Mouse (Mus musculus): ENCODE measurements at regions not wholly inside any gene's neighbourhood (a gene's known extent, or its start where the extent isn't known, plus 50 kb on each side); places are given as distances from the start of the nearest gene placed in this dataset.
"Not testable (repeated sequence)": the region's sequence is repeated elsewhere in the genome, so short reads cannot be mapped to it uniquely, and the experiment has no call there.

DNA sequence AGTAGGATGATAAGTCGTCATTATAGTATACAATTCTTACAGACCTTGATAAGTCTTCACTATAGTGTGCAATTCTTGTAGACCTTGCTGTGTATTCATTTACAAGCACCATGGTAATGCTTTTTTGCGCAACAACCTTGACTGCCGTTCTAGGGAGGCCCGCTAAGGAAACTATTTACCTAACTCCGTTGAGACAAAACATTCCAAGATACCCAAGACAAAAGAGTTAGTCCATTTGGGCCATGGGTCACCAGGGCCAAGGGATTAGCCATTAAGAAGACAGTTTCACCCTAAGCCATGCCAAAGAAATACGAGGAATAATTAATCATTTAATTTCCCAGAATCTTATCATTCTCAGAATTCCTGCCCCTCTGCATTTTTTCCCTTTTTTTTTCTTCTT, 227.6 kb upstream of the Ube2e3 start:
- ATAC-seq (ENCODE audit: extremely low read depth, insufficient number of reproducible peaks, low FRiP score, poor library complexity, severe bottlenecking), result no peak

DNA sequence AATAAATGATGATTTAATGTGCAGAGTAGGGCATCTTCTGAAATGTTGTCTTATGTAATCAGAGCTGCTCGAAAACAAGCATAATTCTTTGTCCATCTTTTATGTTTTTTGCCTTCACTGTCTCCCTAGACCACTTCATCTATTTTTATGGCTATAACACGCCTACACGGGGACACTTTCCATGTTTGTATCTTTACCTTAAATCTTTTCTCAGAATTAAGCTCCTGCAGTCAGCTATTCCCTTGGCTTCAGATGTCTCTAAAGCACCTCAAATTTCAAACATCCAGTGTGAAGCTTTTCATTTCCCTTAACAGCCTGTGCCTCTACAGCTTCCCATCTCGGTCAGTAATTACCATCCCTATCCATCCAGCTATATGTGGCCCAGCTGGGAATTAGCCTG, 242.7 kb upstream of the Ube2e3 start:
- no peak for ATAC-seq (ENCODE audit: extremely low read depth, insufficient number of reproducible peaks, low FRiP score, poor library complexity, severe bottlenecking)

DNA sequence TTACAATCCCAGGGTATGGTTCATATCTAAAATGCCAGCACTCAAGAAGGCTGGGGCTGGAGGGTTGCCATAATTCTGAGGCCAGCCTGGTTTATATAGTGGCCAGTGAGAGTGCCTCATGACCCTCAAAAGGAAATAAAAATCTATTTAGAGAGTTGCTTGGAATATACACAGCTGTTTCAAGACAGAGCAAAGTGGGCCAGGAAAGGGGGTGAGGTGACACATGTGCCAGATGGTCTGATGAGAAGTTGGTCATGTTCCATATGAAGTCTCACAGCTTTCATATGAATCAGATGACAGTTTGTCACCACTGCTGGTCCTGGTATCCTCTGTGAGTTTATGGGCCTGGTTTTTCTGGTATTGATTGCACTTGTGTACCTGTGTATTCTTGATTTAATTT, 261.5 kb upstream of the Ube2e3 start:
- no peak for ATAC-seq (ENCODE audit: extremely low read depth, insufficient number of reproducible peaks, low FRiP score, poor library complexity, severe bottlenecking)

DNA sequence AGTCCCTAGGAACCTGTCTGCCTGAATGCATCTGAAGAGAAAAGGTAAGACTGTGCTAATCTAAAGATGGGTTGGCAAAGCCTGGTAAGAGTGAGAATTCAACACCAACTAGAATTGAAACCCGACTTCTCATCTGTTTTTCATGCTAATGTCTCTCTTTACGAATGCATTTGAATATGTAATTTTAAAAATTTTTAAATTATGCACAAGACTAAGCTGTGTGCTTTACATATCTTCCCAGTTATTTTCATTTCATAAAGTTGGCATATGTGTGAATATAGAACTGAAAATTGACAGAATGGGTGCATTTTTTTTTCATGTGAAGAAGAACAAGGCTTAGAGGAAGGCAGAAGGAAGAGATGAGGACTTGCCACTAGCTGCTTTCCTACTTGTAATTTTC, 267.2 kb upstream of the Ube2e3 start:
- ATAC-seq (ENCODE audit: extremely low read depth, insufficient number of reproducible peaks, low FRiP score, poor library complexity, severe bottlenecking), result no peak

DNA sequence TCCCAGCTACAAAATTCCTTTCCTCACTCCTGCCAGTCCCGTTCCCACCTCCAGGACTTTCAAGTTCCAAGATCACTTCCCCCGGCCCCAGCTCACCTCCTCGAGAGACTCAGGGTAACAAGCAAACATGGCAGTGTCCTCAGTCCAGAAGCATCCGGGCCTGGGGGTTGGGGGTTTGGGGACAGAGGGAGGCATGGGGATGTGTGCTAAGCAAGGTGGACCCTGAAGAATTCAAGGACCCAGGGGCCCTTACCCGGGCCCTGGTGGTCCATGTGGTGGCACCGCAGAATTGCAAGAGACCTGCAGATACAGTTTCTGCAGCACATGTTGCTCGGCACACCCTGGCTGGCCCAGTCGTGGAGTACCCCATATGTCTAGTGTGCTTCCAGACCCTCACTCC, 269.9 kb upstream of the Ube2e3 start:
- ATAC-seq (ENCODE audit: extremely low read depth, insufficient number of reproducible peaks, low FRiP score, poor library complexity, severe bottlenecking), result no peak

DNA sequence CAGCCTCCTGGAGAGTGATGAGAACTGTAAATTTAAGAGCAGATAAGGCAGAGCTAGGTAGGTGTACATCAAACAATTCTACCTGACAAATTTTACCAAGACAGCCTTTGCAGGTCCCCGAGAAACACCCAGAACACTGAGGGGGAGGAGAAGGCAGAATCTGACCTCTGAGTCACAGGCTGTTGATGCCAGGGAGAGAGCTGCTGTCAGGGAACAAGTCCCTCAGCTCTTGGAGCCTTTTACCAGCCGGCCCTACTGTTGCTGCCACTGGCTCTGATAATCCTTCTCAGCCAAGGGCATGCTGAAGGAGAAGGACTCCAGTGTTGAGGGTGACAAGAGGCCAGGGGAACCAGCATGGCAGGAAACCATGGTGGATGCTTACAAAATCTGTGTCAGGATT, 271.7 kb upstream of the Ube2e3 start:
- no peak for ATAC-seq (ENCODE audit: extremely low read depth, insufficient number of reproducible peaks, low FRiP score, poor library complexity, severe bottlenecking)

DNA sequence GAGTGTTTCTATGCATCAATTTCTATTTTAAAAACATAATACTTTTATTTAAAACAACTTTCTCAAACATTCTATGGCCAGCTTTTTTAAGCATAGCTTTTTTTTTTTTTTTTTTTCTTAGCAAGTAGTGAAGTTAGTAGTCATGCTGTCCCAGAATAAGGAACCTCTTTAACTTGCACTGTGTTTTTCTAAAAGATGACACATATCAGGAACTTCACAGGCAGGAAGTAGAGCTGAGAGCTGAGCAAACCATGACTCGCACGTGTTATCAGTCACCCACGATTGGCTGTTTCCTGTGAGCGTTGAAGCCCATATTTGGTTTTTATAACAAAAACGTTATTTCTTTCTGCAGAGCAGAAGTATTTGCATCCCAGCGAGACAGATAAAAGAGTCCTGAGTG, 287.9 kb upstream of the Ube2e3 start:
- no peak for ATAC-seq (ENCODE audit: extremely low read depth, insufficient number of reproducible peaks, low FRiP score, poor library complexity, severe bottlenecking)

DNA sequence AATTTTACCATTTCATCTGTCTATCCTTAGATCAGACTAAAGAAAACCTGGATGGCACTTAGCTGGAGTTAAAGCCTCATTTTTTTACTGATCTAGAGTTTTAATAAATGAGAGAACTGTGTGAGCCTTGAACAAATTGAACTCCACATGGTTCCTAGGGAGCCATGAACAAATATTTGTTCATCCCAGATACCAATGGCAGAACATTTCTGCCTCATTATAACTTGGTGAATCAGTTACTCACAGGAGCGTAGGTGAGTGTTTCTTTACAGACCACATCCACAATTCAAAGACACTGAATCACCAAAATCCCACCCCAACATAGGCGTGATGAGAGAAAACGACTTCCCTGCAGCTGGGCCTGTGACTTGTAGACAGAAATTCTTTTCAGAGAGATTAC, 295.4 kb upstream of the Ube2e3 start:
- no peak for ATAC-seq (ENCODE audit: extremely low read depth, insufficient number of reproducible peaks, low FRiP score, poor library complexity, severe bottlenecking)

DNA sequence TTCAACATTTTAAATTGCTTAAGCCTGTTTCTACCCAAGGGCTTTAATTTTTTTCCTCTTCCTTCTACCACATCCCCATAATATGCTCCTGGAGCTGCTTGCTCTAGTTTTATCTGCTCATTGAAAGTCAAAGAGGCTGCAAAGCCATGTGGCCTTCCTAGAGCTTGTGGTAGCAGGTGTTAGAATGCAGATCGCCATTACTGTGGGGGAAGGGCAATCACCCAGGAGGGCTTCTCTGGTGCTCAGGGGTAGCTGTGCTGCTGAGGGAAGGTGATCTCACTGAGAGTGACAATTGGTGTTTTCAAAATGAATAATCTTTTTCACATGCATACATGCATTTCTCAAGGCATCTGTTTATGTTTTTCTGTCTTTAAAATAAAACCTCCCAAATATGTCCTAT, 309.8 kb upstream of the Ube2e3 start:
- no peak for ATAC-seq (ENCODE audit: extremely low read depth, insufficient number of reproducible peaks, low FRiP score, poor library complexity, severe bottlenecking)

DNA sequence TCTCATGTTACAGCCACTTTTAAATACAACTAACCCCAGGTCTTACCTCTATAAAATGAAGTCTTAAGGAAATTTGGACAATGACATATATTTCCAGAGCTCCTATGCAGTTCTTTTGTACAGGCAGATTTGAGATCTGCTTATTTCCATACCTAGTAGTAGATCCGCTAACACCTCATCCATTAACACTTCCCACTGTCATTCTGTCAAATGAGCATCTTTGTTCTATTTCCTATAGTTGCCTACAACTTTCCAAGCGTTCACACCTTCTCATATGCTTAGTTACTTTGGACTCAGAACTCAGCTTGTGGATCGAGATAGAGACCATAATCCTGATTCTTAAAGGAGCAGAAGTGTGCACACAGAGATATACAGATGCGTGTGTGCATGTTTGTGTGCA, 316.8 kb upstream of the Ube2e3 start:
- ATAC-seq (ENCODE audit: extremely low read depth, insufficient number of reproducible peaks, low FRiP score, poor library complexity, severe bottlenecking), result no peak

DNA sequence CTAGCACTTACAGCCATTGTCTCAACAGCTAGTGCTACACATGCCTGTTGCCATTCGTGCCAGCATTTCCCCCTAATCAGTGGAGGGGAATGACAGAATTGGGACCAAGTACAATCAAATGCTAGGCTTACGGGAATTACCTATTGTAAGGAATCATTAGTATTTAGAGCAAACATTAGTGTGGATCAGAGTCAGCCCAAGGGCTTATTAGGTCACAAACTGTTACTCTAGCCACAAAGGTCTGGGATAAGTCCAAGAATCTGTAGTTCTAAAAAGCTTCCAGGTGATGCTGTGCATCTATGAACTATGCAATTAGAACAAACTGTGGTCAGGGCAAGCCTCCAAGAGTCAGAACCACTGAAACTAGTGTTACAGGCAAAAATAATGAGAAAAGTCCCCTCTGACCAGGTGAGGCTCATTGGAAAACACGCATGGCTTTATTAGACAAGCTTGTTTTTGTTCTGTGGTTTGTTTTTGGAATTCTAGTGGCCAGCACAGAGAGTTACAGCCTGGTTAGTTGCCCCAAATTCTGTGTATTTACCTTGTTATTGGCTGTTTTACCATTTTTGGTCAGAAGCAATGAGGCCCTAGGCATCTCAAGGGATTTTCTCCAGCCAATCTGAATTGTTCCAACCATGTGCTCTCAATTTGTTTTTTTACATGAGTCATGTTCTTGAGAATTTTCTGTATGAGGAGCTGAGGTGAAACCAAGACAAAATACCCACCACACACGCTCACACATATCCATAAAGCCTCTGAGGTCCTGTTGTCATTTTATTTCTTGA, 319.0 kb upstream of the Ube2e3 start:
- no peak for ATAC-seq (ENCODE audit: extremely low read depth, insufficient number of reproducible peaks, low FRiP score, poor library complexity, severe bottlenecking)

DNA sequence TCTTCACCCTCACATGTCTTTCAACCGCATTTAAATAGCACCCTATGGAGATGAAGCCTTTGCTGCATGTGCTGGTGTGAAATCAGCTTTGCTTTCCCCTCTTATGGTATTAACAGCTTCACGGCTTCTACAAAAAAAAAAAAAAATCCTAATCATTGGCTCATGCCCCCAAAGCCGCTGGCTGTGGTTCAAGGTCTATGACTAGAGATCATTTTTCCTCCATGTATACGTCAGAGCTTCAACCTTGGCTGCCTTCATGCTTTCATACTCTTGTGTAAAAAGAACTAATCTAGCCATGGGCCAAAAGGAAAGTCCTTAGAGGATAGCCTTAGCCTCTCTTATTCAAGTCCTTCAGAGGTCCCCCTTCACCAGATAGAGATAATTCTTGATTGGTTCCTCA, 320.6 kb upstream of the Ube2e3 start:
- ATAC-seq (ENCODE audit: extremely low read depth, insufficient number of reproducible peaks, low FRiP score, poor library complexity, severe bottlenecking), result no peak

DNA sequence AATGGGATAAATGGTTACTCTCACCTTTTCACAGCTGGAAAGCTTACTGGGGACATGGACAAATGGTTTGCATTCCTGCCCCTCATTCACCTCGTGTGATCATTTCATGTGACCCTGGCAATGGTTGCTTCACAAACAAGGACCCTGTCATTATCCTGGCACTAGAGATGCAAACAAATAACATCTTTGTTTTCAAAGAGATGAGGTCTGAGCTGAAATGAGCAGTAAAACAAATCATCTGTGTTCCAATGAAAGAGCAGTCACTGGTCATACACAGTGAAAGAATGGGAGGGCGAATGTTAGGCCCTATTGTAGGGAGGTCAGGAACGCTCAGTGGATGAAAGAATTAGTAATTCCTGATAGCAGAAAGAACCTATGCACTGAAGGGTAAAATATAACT, 327.5 kb upstream of the Ube2e3 start:
- ATAC-seq (ENCODE audit: extremely low read depth, insufficient number of reproducible peaks, low FRiP score, poor library complexity, severe bottlenecking), result no peak

DNA sequence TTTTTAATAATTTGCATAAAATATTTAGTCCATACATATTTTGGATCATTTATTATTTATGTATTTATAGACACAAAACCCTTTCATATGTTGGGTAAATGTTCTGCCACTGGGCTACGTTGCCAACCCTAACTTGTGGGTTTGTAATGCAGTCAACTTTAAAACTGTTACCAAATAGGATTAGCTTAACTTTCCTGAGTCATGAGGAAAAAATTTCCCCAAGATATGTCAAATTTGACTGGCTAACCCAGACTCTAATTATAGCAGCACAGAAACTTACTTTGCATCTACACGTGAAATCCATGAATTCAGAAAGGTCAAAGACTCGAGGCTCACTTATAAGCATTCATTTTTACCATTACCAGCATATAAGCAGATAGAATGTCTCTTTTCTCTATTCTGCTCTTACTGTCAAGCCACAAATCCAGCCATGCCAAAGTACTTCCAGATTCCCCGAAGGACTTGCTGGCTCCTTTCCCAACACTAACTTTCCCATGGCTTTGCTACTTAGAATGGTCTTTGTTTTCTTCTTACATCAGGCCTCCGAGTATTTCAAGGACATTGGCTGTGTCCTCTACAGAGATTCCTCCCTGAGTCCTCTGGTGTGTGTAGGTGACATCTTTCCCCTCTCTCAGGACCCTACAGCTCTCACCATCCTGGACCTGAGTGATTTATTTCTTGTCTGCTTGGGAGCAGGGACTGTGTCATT, 328.2 kb upstream of the Ube2e3 start:
- ATAC-seq (ENCODE audit: extremely low read depth, insufficient number of reproducible peaks, low FRiP score, poor library complexity, severe bottlenecking), result no peak

DNA sequence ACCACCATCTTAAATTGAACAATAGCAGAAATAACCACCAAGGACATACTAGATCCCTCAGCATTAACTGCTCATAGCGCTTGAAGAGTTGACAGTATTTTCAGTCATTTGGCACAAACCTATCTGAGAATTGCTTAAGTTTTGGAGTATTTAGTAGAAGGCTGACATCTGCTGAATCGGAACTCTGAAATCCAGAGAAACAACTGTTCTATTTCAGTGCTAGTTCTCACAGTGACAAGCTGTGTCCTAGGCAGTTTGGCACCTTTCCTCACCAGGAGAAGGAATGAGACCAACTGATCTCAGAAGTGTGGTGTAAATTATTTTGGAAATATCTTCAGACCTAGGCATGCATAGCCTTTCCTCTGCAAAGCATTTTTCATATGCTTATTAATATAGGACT, 330.4 kb upstream of the Ube2e3 start:
- ATAC-seq (ENCODE audit: extremely low read depth, insufficient number of reproducible peaks, low FRiP score, poor library complexity, severe bottlenecking), result no peak

DNA sequence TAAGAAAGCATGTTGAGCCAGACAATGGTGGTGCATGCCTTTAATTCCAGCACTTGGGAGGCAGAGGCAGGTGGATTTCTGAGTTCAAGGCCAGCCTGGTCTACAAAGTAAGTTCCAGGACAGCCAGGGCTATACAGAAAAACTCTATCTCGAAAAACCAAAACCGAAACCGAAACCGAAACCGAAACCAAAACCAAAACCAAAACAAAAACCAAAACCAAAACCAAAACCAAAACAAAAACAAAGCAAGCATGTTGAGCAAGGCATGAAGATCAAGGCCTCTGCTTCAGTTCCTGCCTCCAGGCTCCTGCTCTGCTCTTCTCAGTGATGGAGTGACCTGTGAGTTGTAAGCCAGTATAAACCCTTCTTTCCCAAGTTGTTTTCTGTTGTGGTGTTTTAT, 334.0 kb upstream of the Ube2e3 start:
- not testable (repeated sequence) for ATAC-seq (ENCODE audit: extremely low read depth, insufficient number of reproducible peaks, low FRiP score, poor library complexity, severe bottlenecking)

DNA sequence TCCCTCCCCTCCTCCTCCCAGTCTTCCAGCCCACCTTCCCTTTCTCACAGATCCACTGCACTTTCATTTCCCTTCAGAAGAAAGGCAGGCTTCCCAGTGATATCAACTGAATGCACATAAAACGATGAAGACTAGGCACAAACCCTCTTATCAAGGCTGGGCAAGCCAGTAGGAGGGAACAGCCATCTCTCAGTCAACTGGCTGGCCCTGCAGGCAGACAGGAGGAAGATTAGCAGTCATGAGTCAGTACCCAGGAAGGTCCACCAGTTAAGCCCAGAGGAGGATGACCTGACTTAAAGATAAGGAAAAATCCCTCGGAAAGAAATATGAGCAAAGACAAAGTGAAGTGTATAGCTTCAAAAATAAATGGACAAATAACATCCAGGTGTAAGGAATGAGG, 337.4 kb upstream of the Ube2e3 start:
- no peak for ATAC-seq (ENCODE audit: extremely low read depth, insufficient number of reproducible peaks, low FRiP score, poor library complexity, severe bottlenecking)

DNA sequence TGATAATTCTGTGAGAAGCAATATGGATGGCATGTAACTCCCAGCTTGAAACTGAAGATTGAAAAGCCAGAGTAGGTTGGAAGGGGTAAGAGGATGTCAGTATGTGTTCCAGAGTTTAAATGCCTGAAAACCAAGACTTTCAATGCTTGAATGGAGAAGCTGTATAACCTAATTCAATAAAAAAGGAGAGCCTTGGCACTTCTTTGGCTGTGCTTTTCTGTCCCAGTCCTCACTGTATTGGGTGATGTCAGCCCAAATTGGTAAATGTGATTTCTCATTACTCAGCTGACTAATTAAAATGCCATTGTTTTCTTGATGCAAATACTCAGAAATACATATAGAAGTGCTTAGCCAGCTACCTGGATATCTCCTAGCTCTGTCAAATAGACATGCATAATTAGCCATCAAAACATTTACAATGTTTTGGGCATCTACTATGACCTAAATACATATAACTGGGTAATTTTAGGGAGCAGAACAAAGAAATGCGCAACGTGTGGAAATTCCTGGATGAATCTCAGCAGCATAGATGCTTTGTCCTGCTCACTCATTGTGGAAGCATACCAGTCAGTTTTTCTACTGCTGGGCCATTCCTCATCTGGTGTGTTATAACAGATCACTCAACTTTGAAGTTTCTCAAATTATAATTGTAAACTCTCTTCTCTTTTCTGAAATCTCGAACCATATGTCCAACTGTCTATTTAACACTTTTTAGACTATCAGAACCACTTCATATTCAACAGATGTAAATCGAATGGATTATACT, 347.5 kb upstream of the Ube2e3 start:
- no peak for ATAC-seq (ENCODE audit: extremely low read depth, insufficient number of reproducible peaks, low FRiP score, poor library complexity, severe bottlenecking)

DNA sequence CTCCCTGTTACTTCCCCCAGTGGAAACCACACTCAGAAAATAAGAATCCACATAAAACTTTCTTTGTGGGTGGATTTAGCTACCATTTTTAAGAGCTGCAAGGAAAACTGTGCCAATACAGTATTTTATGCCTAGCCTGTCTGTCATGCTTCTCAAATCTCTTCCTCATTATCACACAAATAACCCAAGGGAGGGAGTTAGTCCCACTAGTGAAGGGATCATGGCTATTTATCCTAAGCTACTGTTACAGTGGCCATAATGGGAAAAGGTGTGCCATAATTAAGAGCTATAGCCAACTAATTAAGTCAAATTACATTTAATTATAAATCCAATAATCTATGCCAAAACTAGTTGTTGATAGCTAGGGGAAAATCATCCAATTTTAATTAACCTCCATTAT, 374.8 kb upstream of the Ube2e3 start:
- ATAC-seq (ENCODE audit: extremely low read depth, insufficient number of reproducible peaks, low FRiP score, poor library complexity, severe bottlenecking), result no peak

DNA sequence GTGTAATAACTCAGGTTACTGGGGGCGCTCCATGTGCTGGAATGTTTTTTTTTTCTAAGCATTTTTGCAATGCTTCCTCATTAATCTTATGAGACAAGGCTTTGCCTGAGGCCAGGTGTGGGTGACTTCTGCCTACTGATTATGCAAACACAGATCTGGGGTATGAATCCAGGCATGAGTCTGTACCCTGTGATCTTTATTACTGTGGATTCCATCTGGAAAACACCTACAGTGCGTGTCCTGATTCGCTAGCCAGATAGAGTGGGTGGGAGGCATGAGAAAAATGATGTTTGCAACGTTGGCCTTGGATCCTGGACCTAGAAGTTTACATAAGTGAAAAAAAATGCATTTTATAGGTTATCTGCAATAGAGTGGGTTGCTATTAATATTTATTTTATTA, 387.9 kb upstream of the Ube2e3 start:
- no peak for ATAC-seq (ENCODE audit: extremely low read depth, insufficient number of reproducible peaks, low FRiP score, poor library complexity, severe bottlenecking)

All from neutrophil, adult 5-6 weeks (primary cell).